Mouse (Mus musculus) activated CD4-positive, CD25-positive, alpha-beta regulatory T cell (primary cell): ENCODE data around the gene Insc. TPM values are rescaled to one million over a fixed set of nuclear protein-coding genes. Genes with fewer than 3 reads are reported as not detected.

Source experiments
- polyA plus RNA-seq, 2 experiments: library from polyadenylated mRNA; unstranded; fragments of 100-300 nt; shearing (Covaris generic); gene quantifications; one replicate each; pipeline ENCODE4 v1.2.1; 2017

Gene Insc
- polyA plus RNA-seq = under 1 TPM in 1 of 2 experiments, not detected in 1; 0.38 TPM

DNA sequence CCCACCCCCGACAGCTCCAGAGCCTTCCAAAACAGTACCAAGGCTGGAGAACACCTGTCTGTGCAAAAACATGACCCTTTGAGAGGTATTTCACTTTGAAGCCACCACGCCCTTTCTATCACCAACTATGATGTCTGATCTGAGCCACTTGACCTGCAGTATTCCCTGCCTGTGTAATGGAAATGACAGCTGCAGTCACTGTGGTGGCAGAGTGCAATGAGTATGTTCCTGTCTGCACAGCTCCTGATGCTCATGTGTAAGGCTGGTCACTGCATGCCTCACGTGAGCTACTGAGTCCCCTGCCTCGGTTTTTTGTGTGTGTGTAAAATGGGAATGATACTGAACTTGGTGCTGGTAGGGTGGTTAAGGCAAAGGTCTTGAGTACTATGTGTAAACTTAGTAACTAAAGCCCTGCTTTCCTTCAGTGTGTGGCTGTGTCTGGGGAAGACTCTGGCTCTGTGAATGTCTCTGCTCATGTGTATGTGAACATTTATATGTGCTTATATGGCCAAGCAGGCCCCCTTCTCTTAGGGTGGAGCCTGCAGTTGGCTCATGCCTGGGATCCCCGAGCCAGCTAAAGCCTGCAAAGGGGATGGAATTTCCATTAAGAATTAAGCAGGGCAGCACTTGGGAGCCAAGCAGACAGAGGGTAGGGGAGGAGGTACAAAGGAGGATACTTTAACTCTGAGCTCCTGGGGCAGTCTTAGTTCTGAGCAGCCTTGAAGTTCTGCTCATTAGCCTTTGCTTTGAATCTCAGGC lies at the start of gene Insc:
Gene Insc (plus strand): TSS at position 673 of the 759 bp plus-strand sequence.

DNA sequence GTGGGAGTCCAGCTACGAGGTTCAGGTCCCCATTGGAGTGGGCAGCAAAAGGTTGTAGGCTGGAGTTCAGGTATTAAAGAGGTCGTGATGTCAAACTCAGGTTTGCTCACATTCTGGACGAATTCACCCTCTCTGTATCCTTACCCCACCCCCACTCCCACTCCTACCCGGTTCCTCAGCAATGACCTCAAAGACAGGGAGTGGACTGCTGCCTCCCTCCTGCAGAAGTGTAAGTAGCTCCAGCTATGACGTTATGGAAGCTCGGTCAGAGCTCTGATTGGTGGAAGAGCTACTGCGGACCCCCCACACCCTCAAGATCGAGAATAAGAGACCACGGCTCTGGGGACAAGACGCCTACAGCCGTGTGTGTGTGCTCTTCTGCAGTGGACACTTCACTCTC lies 25.2 kb upstream of the Insc start, which contains the start of gene Calcb:
Gene Calcb (plus strand): TSS at position 344 of the 400 bp plus-strand sequence.

Other genes starting within 250 kb of the Insc start
- 1 to 10 TPM; 1.3 to 5.3 TPM for gene Cyp2r1, start 180.7 kb upstream of the Insc start, polyA plus RNA-seq
- under 1 TPM; 0.41 to 0.72 TPM for gene Calca, start 107.3 kb upstream of the Insc start, polyA plus RNA-seq
- under 1 TPM in 1 of 2 experiments, not detected in 1; 0.61 TPM for gene Calcb, start 25.1 kb upstream of the Insc start, polyA plus RNA-seq